Mouse (Mus musculus): ENCODE results near the gene Sf3a2. TPM values are rescaled to one million over a fixed set of nuclear protein-coding genes. Genes with fewer than 3 reads are reported as not detected.
A peak's percentile ranks its signal among the peaks of the same experiment; 100 is the strongest.

Gene Sf3a2
- polyA plus RNA-seq, 1 experiment from 2014 or later: 102 TPM

DNA sequence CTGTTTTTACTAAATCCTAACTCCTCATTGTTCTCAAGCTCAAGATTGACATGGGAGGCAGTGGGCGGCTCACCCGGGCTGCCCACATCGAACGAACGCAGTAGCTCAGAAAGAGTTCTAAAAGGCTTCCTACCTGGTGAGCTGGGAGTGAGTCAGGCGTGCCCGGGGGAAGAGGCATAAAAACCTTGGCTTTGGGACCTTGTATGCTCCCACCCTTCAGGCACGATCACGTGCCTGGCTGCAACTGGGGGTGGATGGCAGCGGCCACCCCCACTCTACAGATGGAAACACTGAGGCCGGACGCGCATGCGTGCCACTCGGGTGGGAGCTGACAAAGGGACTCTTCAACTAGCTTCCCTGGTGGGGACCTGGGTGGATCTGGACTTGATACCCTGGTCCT lies 44.3 kb downstream of the Sf3a2 start:
- H3K27me3 ChIP-seq (ENCODE audit: control insufficient read depth, insufficient read depth, low read length): peaks cover 45% of the 10 kb centered on the region
- no peaks in the 10 kb centered on the region for H3K36me3 ChIP-seq (ENCODE audit: control insufficient read depth, insufficient read depth, low read length)
- H3K9me3 ChIP-seq (ENCODE audit: control insufficient read depth, low read length): no peaks in the 10 kb centered on the region
- no peak overlapping the region for H3K4me2 ChIP-seq (replicated peaks; ENCODE audit: low read depth, low read length)
- WGBS: 76% methylated on average over 15 of the region's 15 CpGs
- ATAC-seq (ENCODE audit: low FRiP score, low TSS enrichment): no peak
- no peak overlapping the region for H3K9ac ChIP-seq (ENCODE audit: low read depth, low read length)
- peaks cover 9% of the 10 kb centered on the region for H3K4me1 ChIP-seq (ENCODE audit: control insufficient read depth, insufficient read depth, low read length)
- no peak overlapping the region for H3K4me3 ChIP-seq (ENCODE audit: low read length)
- no peak overlapping the region for H3K27ac ChIP-seq (ENCODE audit: low read depth, low read length)

DNA sequence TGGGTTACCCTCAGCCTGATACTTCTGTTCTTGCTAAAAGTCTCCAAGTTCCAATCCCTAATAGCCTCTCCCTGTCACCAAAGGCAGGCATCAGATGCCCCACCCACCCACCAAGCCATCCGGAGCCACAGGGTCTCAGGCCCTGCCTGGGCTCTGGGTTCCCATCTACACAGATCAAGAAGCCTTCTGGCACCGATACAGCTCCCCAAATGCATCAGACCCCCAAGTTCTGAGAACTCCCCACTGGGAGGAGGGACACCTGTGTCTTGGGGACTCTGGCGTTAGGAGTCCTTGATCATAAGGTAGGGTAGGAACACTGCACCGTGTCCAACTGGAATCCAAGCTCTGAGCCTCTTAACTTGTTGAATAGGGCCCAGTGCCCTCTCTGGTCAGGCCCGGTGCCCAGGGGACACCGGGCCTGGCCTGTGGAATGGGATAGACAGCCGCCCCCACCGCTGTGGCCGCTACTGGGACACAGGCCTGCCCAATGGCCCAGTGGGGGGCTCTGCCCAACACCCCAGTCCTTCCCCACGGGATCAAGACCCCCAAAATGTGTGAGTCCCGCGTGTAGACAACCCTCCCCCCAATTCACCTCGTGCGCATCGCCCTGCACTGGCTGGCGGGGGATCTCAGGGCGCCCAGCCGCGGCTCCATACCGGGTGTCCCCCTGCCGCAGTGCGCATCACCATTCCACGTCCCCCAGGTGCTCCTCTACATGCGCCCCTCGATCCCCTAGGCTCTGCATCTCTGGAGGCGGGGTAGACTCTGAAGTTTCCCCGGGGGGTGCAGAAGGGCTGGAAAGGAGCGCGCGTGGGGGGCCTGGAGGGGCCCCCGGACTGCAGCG lies 45.3 kb downstream of the Sf3a2 start:
- Histone ChIP-seq H3K4me2 (replicated peaks; ENCODE audit: low read depth, low read length) (peak overlapping the region; percentile 87), H3K9ac (ENCODE audit: low read depth, low read length) (peak overlapping the region; percentile 55), H3K27ac (ENCODE audit: low read depth, low read length) (no peak overlapping the region), H3K4me1 (ENCODE audit: control insufficient read depth, insufficient read depth, low read length) (peaks cover 9% of the 10 kb centered on the region), H3K27me3 (ENCODE audit: control insufficient read depth, insufficient read depth, low read length) (peaks cover 45% of the 10 kb centered on the region), H3K4me3 (ENCODE audit: low read length) (peak overlapping the region; percentile 47), H3K36me3 (ENCODE audit: control insufficient read depth, insufficient read depth, low read length) (no peaks in the 10 kb centered on the region), H3K9me3 (ENCODE audit: control insufficient read depth, low read length) (no peaks in the 10 kb centered on the region)
- no peak; the same call in 1 of the 2 replicates for ATAC-seq (ENCODE audit: low FRiP score, low TSS enrichment)
- WGBS: 11% methylated on average over 32 of the region's 32 CpGs

DNA sequence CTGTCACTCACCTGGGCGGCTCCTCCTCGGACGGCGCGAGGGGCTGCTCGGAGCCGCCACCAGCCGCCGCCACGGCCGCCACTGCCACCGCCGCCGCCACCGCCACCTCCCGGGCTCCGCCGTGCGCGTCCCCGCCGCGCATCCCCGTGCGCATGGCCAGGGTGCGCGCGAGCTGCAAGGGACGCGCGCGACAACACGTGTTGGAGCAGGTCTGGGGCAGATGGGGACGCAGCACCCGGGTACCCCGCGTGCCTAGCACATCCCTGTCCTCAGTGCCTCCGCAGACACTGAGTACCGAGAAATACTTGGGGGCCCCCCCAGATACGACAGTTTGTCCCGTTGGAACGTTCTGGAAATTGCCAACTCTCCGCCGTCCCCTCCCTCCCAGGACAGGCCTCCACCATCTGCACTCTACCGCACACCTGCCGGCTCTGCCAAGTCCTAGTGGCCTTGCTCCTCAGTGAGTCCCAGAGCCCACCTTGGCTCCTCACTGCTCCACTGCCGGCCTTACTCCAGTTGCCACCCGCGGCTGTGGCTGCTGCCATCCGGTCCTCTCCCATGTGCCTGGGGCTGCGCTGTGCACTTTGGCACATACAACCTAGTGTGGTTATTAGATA lies 46.0 kb downstream of the Sf3a2 start, which contains the start of gene Lingo3:
Gene Lingo3, minus strand, starts transcription at position 109 of the 617 bp plus-strand sequence.
- peaks cover 43% of the 10 kb centered on the region for H3K27me3 ChIP-seq (ENCODE audit: control insufficient read depth, insufficient read depth, low read length)
- no peaks in the 10 kb centered on the region for H3K36me3 ChIP-seq (ENCODE audit: control insufficient read depth, insufficient read depth, low read length)
- WGBS: 5% methylated on average over 27 of the region's 51 CpGs
- H3K9me3 ChIP-seq (ENCODE audit: control insufficient read depth, low read length): no peaks in the 10 kb centered on the region
- peak within 1 kb of the TSS; percentile 87 for H3K4me2 ChIP-seq (replicated peaks; ENCODE audit: low read depth, low read length)
- H3K9ac ChIP-seq (ENCODE audit: low read depth, low read length): peak within 1 kb of the TSS; percentile 55
- peaks cover 9% of the 10 kb centered on the region for H3K4me1 ChIP-seq (ENCODE audit: control insufficient read depth, insufficient read depth, low read length)
- H3K4me3 ChIP-seq (ENCODE audit: low read length): peak within 1 kb of the TSS; percentile 47
- no peak; the same call in none of the 2 replicates for ATAC-seq (ENCODE audit: low FRiP score, low TSS enrichment)
- no peak within 1 kb of the TSS for H3K27ac ChIP-seq (ENCODE audit: low read depth, low read length)

DNA sequence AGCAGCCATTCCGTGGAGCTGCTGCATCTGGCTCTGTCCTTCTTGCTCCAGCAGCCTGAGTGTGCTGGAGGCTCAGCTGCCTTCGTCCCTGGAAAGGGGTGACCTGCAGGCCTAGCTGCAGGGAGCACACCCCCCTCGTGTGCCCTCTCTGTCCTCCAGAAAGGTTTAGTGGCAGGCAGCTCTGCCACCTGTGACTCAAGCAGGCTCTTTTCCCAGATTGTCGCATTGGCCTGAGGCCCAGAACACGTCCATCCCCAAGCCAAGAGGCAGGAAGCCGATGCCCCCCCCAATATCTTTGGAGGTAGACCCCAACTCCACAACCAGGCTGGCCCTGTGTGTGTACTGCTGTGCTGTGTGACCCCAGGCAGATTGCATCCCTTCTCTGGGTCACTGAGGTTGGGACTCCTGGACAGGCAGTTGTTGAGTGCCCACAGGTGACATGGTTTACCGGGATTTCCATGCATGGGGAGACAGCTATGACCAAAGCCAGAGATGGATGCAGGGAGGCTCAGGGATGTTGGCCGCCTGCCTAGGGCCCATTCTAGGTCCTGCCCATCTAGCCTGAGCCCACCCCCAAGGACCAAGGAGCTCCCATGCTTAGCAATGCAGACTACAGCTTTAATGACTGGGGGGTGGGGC lies 47.2 kb downstream of the Sf3a2 start:
- Histone ChIP-seq H3K36me3 (ENCODE audit: control insufficient read depth, insufficient read depth, low read length) (no peaks in the 10 kb centered on the region; the same call in 1 of the 2 replicates), H3K4me3 (ENCODE audit: low read length) (no peak overlapping the region), H3K27ac (ENCODE audit: low read depth, low read length) (no peak overlapping the region), H3K4me1 (ENCODE audit: control insufficient read depth, insufficient read depth, low read length) (peaks cover 9% of the 10 kb centered on the region), H3K9me3 (ENCODE audit: control insufficient read depth, low read length) (no peaks in the 10 kb centered on the region), H3K4me2 (replicated peaks; ENCODE audit: low read depth, low read length) (no peak overlapping the region), H3K9ac (ENCODE audit: low read depth, low read length) (no peak overlapping the region), H3K27me3 (ENCODE audit: control insufficient read depth, insufficient read depth, low read length) (peaks cover 43% of the 10 kb centered on the region)
- 60% methylated on average over 8 of the region's 8 CpGs for WGBS
- ATAC-seq (ENCODE audit: low FRiP score, low TSS enrichment): no peak

DNA sequence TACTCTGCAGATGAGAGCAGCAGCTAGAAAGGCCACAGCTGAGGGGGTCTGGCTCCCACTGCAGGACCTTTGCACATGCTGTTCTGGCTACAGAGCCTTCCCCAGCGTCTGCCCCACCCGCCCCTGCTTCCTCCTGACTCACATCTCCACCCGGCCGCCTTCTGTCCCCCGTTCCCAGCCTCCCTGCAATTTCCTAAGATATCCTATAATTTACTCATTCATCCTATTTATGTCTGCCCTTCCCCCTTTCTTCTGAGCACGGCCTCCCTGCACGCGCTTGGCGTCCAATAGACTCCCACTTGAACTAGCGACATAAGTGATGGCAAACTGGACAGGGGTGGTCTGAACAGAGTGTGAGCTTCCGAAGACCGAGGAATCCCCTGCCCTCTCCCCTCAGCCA lies 47.7 kb downstream of the Sf3a2 start:
- ATAC-seq (ENCODE audit: low FRiP score, low TSS enrichment): no peak
- Histone ChIP-seq H3K27me3 (ENCODE audit: control insufficient read depth, insufficient read depth, low read length) (peaks cover 43% of the 10 kb centered on the region), H3K27ac (ENCODE audit: low read depth, low read length) (no peak overlapping the region), H3K4me1 (ENCODE audit: control insufficient read depth, insufficient read depth, low read length) (peaks cover 9% of the 10 kb centered on the region), H3K9me3 (ENCODE audit: control insufficient read depth, low read length) (no peaks in the 10 kb centered on the region), H3K9ac (ENCODE audit: low read depth, low read length) (no peak overlapping the region), H3K36me3 (ENCODE audit: control insufficient read depth, insufficient read depth, low read length) (no peaks in the 10 kb centered on the region; the same call in 1 of the 2 replicates), H3K4me3 (ENCODE audit: low read length) (no peak overlapping the region), H3K4me2 (replicated peaks; ENCODE audit: low read depth, low read length) (no peak overlapping the region)
- WGBS: 76% methylated on average over 12 of the region's 12 CpGs

DNA sequence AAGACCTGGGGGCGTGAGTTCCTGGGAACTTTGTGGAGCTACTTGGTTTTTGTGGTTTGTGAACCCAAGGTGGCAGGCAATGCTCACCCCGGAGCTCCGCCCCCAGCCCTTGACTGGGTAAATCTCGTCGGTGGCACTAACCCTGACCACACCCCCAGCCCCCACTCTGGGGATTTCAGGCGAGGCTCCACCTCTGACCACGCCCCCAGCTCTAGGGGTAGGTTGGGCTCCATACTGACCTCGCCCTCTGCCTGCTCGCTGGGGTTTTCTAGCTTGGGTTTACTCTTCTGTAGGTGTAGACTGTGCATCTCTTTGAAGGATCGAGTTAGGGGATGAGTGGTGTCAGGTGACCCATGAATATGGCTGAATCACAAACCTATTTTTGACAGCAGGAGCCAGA lies 50.6 kb downstream of the Sf3a2 start:
- no peaks in the 10 kb centered on the region for H3K9me3 ChIP-seq (ENCODE audit: control insufficient read depth, low read length)
- no peak overlapping the region for H3K4me3 ChIP-seq (ENCODE audit: low read length)
- peaks cover 21% of the 10 kb centered on the region for H3K36me3 ChIP-seq (ENCODE audit: control insufficient read depth, insufficient read depth, low read length)
- H3K4me1 ChIP-seq (ENCODE audit: control insufficient read depth, insufficient read depth, low read length): peaks cover 6% of the 10 kb centered on the region; the same call in 1 of the 2 replicates
- peaks cover 23% of the 10 kb centered on the region for H3K27me3 ChIP-seq (ENCODE audit: control insufficient read depth, insufficient read depth, low read length)
- H3K9ac ChIP-seq (ENCODE audit: low read depth, low read length): no peak overlapping the region
- no peak overlapping the region for H3K4me2 ChIP-seq (replicated peaks; ENCODE audit: low read depth, low read length)
- no peak overlapping the region for H3K27ac ChIP-seq (ENCODE audit: low read depth, low read length)
- peak; percentile 18; the same call in 1 of the 2 replicates for ATAC-seq (ENCODE audit: low FRiP score, low TSS enrichment)
- 8% methylated on average over 10 of the region's 10 CpGs for WGBS

MicroRNAs encoded within 50 kb of the gene (microRNA counts, 519-probe panel; counts per million panel counts)
- microRNA mmu-miR-1982: not detected

Small RNA genes within 50 kb of the gene (microRNA-seq; reads per million reads assigned to microRNA genes)
- gene Mir1982: 2.5 reads per million, percentile 8 among the genes with 10 or more reads in this experiment

Other genes starting within 250 kb of the Sf3a2 start
- gene Rexo1, start 236.6 kb upstream of the Sf3a2 start, polyA plus RNA-seq (2014; fragmentation: Nextera tagmentation; extraction: Ambion mirVana): 25.8 and 31.3 TPM in 2 replicates
- 10.1 and 10.2 TPM in 2 replicates for gene Klf16, start 220.9 kb upstream of the Sf3a2 start, polyA plus RNA-seq (2014; fragmentation: Nextera tagmentation; extraction: Ambion mirVana)
- 125 and 130 TPM in 2 replicates for gene Abhd17a, start 207.9 kb upstream of the Sf3a2 start, polyA plus RNA-seq (2014; fragmentation: Nextera tagmentation; extraction: Ambion mirVana)
- gene Scamp4, start 195.3 kb upstream of the Sf3a2 start, polyA plus RNA-seq (2014; fragmentation: Nextera tagmentation; extraction: Ambion mirVana): 88.5 and 103 TPM in 2 replicates
- 8.0 and 8.8 TPM in 2 replicates for gene Adat3, start 195.3 kb upstream of the Sf3a2 start, polyA plus RNA-seq (2014; fragmentation: Nextera tagmentation; extraction: Ambion mirVana)
- 1.9 and 2.5 TPM in 2 replicates for gene Gm49322, start 192.2 kb upstream of the Sf3a2 start, polyA plus RNA-seq (2014; fragmentation: Nextera tagmentation; extraction: Ambion mirVana)
- 127 and 134 TPM in 2 replicates for gene Csnk1g2, start 175.4 kb upstream of the Sf3a2 start, polyA plus RNA-seq (2014; fragmentation: Nextera tagmentation; extraction: Ambion mirVana)
- 63.4 and 80.2 TPM in 2 replicates for gene Btbd2, start 141.1 kb upstream of the Sf3a2 start, polyA plus RNA-seq (2014; fragmentation: Nextera tagmentation; extraction: Ambion mirVana)
- 68.1 and 99.2 TPM in 2 replicates for gene Mknk2, start 120.1 kb upstream of the Sf3a2 start, polyA plus RNA-seq (2014; fragmentation: Nextera tagmentation; extraction: Ambion mirVana)
- gene Mob3a, start 96.2 kb upstream of the Sf3a2 start, polyA plus RNA-seq (2014; fragmentation: Nextera tagmentation; extraction: Ambion mirVana): 23.3 and 34.4 TPM in 2 replicates
- 8.5 and 14.6 TPM in 2 replicates for gene Izumo4, start 96.0 kb upstream of the Sf3a2 start, polyA plus RNA-seq (2014; fragmentation: Nextera tagmentation; extraction: Ambion mirVana)
- gene Ap3d1, start 55.9 kb upstream of the Sf3a2 start, polyA plus RNA-seq (2014; fragmentation: Nextera tagmentation; extraction: Ambion mirVana): 70.8 and 80.6 TPM in 2 replicates
- 21.9 and 29.2 TPM in 2 replicates for gene Dot1l, start 43.0 kb upstream of the Sf3a2 start, polyA plus RNA-seq (2014; fragmentation: Nextera tagmentation; extraction: Ambion mirVana)
- gene Plekhj1, start 428 bp downstream of the Sf3a2 start, polyA plus RNA-seq (2014; fragmentation: Nextera tagmentation; extraction: Ambion mirVana): 121 and 126 TPM in 2 replicates
- not detected in 2 replicates for gene Amh, start 7.0 kb downstream of the Sf3a2 start, polyA plus RNA-seq (2014; fragmentation: Nextera tagmentation; extraction: Ambion mirVana)
- gene Jsrp1, start 15.3 kb downstream of the Sf3a2 start, polyA plus RNA-seq (2014; fragmentation: Nextera tagmentation; extraction: Ambion mirVana): 4.4 and 5.2 TPM in 2 replicates
- gene Oaz1, start 28.5 kb downstream of the Sf3a2 start, polyA plus RNA-seq (2014; fragmentation: Nextera tagmentation; extraction: Ambion mirVana): 1,867 and 1,944 TPM in 2 replicates
- gene Lingo3, start 45.8 kb downstream of the Sf3a2 start, polyA plus RNA-seq (2014; fragmentation: Nextera tagmentation; extraction: Ambion mirVana): 0.17 and 0.97 TPM in 2 replicates
- 365 and 431 TPM in 2 replicates for gene Lsm7, start 57.0 kb downstream of the Sf3a2 start, polyA plus RNA-seq (2014; fragmentation: Nextera tagmentation; extraction: Ambion mirVana)
- 27.2 and 35.1 TPM in 2 replicates for gene Sppl2b, start 57.1 kb downstream of the Sf3a2 start, polyA plus RNA-seq (2014; fragmentation: Nextera tagmentation; extraction: Ambion mirVana)
- gene Tmprss9, start 73.7 kb downstream of the Sf3a2 start, polyA plus RNA-seq (2014; fragmentation: Nextera tagmentation; extraction: Ambion mirVana): 0.08 and 0.10 TPM in 2 replicates
- gene Timm13, start 102.8 kb downstream of the Sf3a2 start, polyA plus RNA-seq (2014; fragmentation: Nextera tagmentation; extraction: Ambion mirVana): 391 and 501 TPM in 2 replicates
- 16.0 and 17.1 TPM in 2 replicates for gene Lmnb2, start 120.0 kb downstream of the Sf3a2 start, polyA plus RNA-seq (2014; fragmentation: Nextera tagmentation; extraction: Ambion mirVana)
- gene Gadd45b, start 131.9 kb downstream of the Sf3a2 start, polyA plus RNA-seq (2014; fragmentation: Nextera tagmentation; extraction: Ambion mirVana): 16.1 and 16.3 TPM in 2 replicates
- gene Gng7, start 216.7 kb downstream of the Sf3a2 start, polyA plus RNA-seq (2014; fragmentation: Nextera tagmentation; extraction: Ambion mirVana): 2.2 and 4.8 TPM in 2 replicates
- gene Diras1, start 227.5 kb downstream of the Sf3a2 start, polyA plus RNA-seq (2014; fragmentation: Nextera tagmentation; extraction: Ambion mirVana): 0.37 TPM in 1 of 2 replicates, not detected in the other
- 6.4 and 9.1 TPM in 2 replicates for gene Slc39a3, start 239.2 kb downstream of the Sf3a2 start, polyA plus RNA-seq (2014; fragmentation: Nextera tagmentation; extraction: Ambion mirVana)